ENCODE assay signal across 1 mouse cellular context in genomic region chr7:44305686-44306085, GRCm38 (mm10).
TF ChIP-seq lines count a peak whose summit lies in the region.

No protein-coding gene starts in this region.

TF ChIP-seq in MEL, 35 proteins besides CTCF, POLR2A, EP300 and RAD21 (continued from another document):
- TF ChIP-seq MAZ (IDR thresholded peaks at IDR 0.05; ENCODE audit: low read depth, low read length) (0 out of 2 replicates have a peak, but pooled peaks have one; percentile 5), ZKSCAN1 (IDR thresholded peaks at IDR 0.05; ENCODE audit: low read depth, low read length) (no peak), USF2 (IDR thresholded peaks at IDR 0.05; ENCODE audit: borderline replicate concordance in 1 of 2, insufficient read depth in 1 of 2, low read depth in 1 of 2, low read length in 2 of 2) (no peak), POLR2AphosphoS2 (IDR thresholded peaks at IDR 0.05; ENCODE audit: low read length) (no peak), KAT2A (conservative IDR thresholded peaks at IDR 0.05; ENCODE audit: low read depth, low read length) (no peak), ELF1 (IDR thresholded peaks at IDR 0.05; ENCODE audit: low read depth, low read length) (no peak), SMC3 (IDR thresholded peaks at IDR 0.05; ENCODE audit: low read depth, low read length) (no peak), TAL1 (IDR thresholded peaks at IDR 0.05; ENCODE audit: low read length) (no peak), NELFE (IDR thresholded peaks at IDR 0.05; ENCODE audit: low read depth, low read length) (0 out of 2 replicates have a peak, but pooled peaks have one; percentile 27), USF1 (IDR thresholded peaks at IDR 0.05; ENCODE audit: low read depth, low read length) (no peak), ETS1 (IDR thresholded peaks at IDR 0.05; ENCODE audit: low read depth, low read length) (no peak)
